Mouse (Mus musculus): ENCODE results near the gene Olfr1085. TPM values are rescaled to one million over a fixed set of nuclear protein-coding genes. Genes with fewer than 3 reads are reported as not detected.
"Not testable (repeated sequence)": the region's sequence is repeated elsewhere in the genome, so short reads cannot be mapped to it uniquely, and the experiment has no call there.

The Olfr1085 gene
- total RNA-seq (2014; rRNA removed) = not detected in 2 replicates
- not detected in 2 replicates for polyA plus RNA-seq (2015; fragmentation: Nextera tagmentation; extraction: Ambion mirVana)

GRCm38 (mm10) chr2:86661919-86662318 lies at the start of gene Olfr1085:
Olfr1085 (minus strand) TSS chr2:86662019.
- 24% methylated on average over 1 of the region's 1 CpGs for WGBS
- H3K9me3 ChIP-seq (ENCODE audit: low read length) = no peaks in the 10 kb centered on the region
- no peak for TF ChIP-seq CTCF (IDR thresholded peaks at IDR 0.05; ENCODE audit: low read depth)

GRCm38 (mm10) chr2:86698295-86698694 lies 36.5 kb upstream of the Olfr1085 start, which contains the start of gene Olfr1087:
Olfr1087 (minus strand) TSS chr2:86698395.
- H3K4me2 ChIP-seq (ENCODE audit: low read depth) = no peak within 1 kb of the TSS
- H3K4me1 ChIP-seq (ENCODE audit: insufficient read depth) = no peaks in the 10 kb centered on the region

More at GRCm38 (mm10) chr2:86661919-86662318, at the start of gene Olfr1085:
- Histone ChIP-seq H3K27ac (ENCODE audit: low read depth, low read length) (no peak within 1 kb of the TSS), H3K36me3 (ENCODE audit: insufficient read depth) (no peaks in the 10 kb centered on the region), H3K4me1 (ENCODE audit: insufficient read depth) (no peaks in the 10 kb centered on the region), H3K4me3 (ENCODE audit: low read depth, low read length) (no peak within 1 kb of the TSS), H3K9ac (no peak within 1 kb of the TSS), H3K4me2 (ENCODE audit: low read depth) (no peak within 1 kb of the TSS), H3K27me3 (ENCODE audit: insufficient read depth, low read length) (no peaks in the 10 kb centered on the region)
- no peak for DNase-seq
- ATAC-seq = no peak

GRCm38 (mm10) chr2:86679992-86680391 lies 18.2 kb upstream of the Olfr1085 start, which contains the start of gene Olfr1086:
Olfr1086 (minus strand) TSS chr2:86680092.
- no peak within 1 kb of the TSS for H3K27ac ChIP-seq (ENCODE audit: low read depth, low read length)
- 68% methylated on average over 2 of the region's 2 CpGs for WGBS
- H3K27me3 ChIP-seq (ENCODE audit: insufficient read depth, low read length) = no peaks in the 10 kb centered on the region
- H3K4me1 ChIP-seq (ENCODE audit: insufficient read depth) = no peaks in the 10 kb centered on the region
- H3K4me3 ChIP-seq (ENCODE audit: low read depth, low read length) = no peak within 1 kb of the TSS
- no peaks in the 10 kb centered on the region for H3K9me3 ChIP-seq (ENCODE audit: low read length)
- H3K4me2 ChIP-seq (ENCODE audit: low read depth) = no peak within 1 kb of the TSS
- ATAC-seq = no peak
- no peak for DNase-seq
- no peaks in the 10 kb centered on the region for H3K36me3 ChIP-seq (ENCODE audit: insufficient read depth)
- H3K9ac ChIP-seq = no peak within 1 kb of the TSS
- TF ChIP-seq CTCF (IDR thresholded peaks at IDR 0.05; ENCODE audit: low read depth) = no peak

More at GRCm38 (mm10) chr2:86698295-86698694, 36.5 kb upstream of the Olfr1085 start, which contains the start of gene Olfr1087:
- TF ChIP-seq CTCF (IDR thresholded peaks at IDR 0.05; ENCODE audit: low read depth) = no peak
- Histone ChIP-seq H3K27ac (ENCODE audit: low read depth, low read length) (no peak within 1 kb of the TSS), H3K9ac (no peak within 1 kb of the TSS), H3K9me3 (ENCODE audit: low read length) (no peaks in the 10 kb centered on the region), H3K4me3 (ENCODE audit: low read depth, low read length) (no peak within 1 kb of the TSS), H3K36me3 (ENCODE audit: insufficient read depth) (no peaks in the 10 kb centered on the region), H3K27me3 (ENCODE audit: insufficient read depth, low read length) (no peaks in the 10 kb centered on the region)
- ATAC-seq (no peak), DNase-seq (no peak)

- H3K4me3 ChIP-seq (ENCODE audit: low read depth, low read length); H3K9ac ChIP-seq; H3K9me3 ChIP-seq (ENCODE audit: low read length); H3K4me1 ChIP-seq (ENCODE audit: insufficient read depth); H3K36me3 ChIP-seq (ENCODE audit: insufficient read depth); H3K27ac ChIP-seq (ENCODE audit: low read depth, low read length); DNase-seq; H3K4me2 ChIP-seq (ENCODE audit: low read depth); ATAC-seq; H3K27me3 ChIP-seq (ENCODE audit: insufficient read depth, low read length): not testable (repeated sequence)
- WGBS = 88% methylated on average over 1 of the region's 1 CpGs
Observed at GRCm38 (mm10) chr2:86639625-86640024, 22.2 kb downstream of the Olfr1085 start, which contains the start of gene Olfr1084. Olfr1084 (minus strand) TSS chr2:86639725.

Other genes starting within 250 kb of the Olfr1085 start
- gene Olfr1061, start 248.0 kb downstream of the Olfr1085 start, total RNA-seq (2014; rRNA removed) = not detected in 2 replicates
- gene Olfr1061, start 248.0 kb downstream of the Olfr1085 start, polyA plus RNA-seq (2015; fragmentation: Nextera tagmentation; extraction: Ambion mirVana) = not detected in 2 replicates
- not detected in 2 replicates for gene Olfr1062, start 235.3 kb downstream of the Olfr1085 start, total RNA-seq (2014; rRNA removed)
- gene Olfr1062, start 235.3 kb downstream of the Olfr1085 start, polyA plus RNA-seq (2015; fragmentation: Nextera tagmentation; extraction: Ambion mirVana) = not detected in 2 replicates
- gene Olfr1065, start 211.4 kb downstream of the Olfr1085 start, total RNA-seq (2014; rRNA removed) = not detected in 2 replicates
- not detected in 2 replicates for gene Olfr1065, start 211.4 kb downstream of the Olfr1085 start, polyA plus RNA-seq (2015; fragmentation: Nextera tagmentation; extraction: Ambion mirVana)
- gene Olfr1066, start 205.8 kb downstream of the Olfr1085 start, total RNA-seq (2014; rRNA removed) = not detected in 2 replicates
- not detected in 2 replicates for gene Olfr1066, start 205.8 kb downstream of the Olfr1085 start, polyA plus RNA-seq (2015; fragmentation: Nextera tagmentation; extraction: Ambion mirVana)
- not detected in 2 replicates for gene Olfr228, start 174.6 kb downstream of the Olfr1085 start, total RNA-seq (2014; rRNA removed)
- gene Olfr228, start 174.6 kb downstream of the Olfr1085 start, polyA plus RNA-seq (2015; fragmentation: Nextera tagmentation; extraction: Ambion mirVana) = not detected in 2 replicates
- gene Olfr1076, start 153.6 kb downstream of the Olfr1085 start, total RNA-seq (2014; rRNA removed) = not detected in 2 replicates
- not detected in 2 replicates for gene Olfr1076, start 153.6 kb downstream of the Olfr1085 start, polyA plus RNA-seq (2015; fragmentation: Nextera tagmentation; extraction: Ambion mirVana)
- gene Olfr1079, start 119.5 kb downstream of the Olfr1085 start, total RNA-seq (2014; rRNA removed) = not detected in 2 replicates
- not detected in 2 replicates for gene Olfr1079, start 119.5 kb downstream of the Olfr1085 start, polyA plus RNA-seq (2015; fragmentation: Nextera tagmentation; extraction: Ambion mirVana)
- not detected in 2 replicates for gene Olfr1080, start 103.8 kb downstream of the Olfr1085 start, total RNA-seq (2014; rRNA removed)
- not detected in 2 replicates for gene Olfr1080, start 103.8 kb downstream of the Olfr1085 start, polyA plus RNA-seq (2015; fragmentation: Nextera tagmentation; extraction: Ambion mirVana)
- not detected in 2 replicates for gene Olfr1082, start 63.1 kb downstream of the Olfr1085 start, total RNA-seq (2014; rRNA removed)
- gene Olfr1082, start 63.1 kb downstream of the Olfr1085 start, polyA plus RNA-seq (2015; fragmentation: Nextera tagmentation; extraction: Ambion mirVana) = not detected in 2 replicates
- gene Olfr1084, start 22.3 kb downstream of the Olfr1085 start, total RNA-seq (2014; rRNA removed) = not detected in 2 replicates
- gene Olfr1084, start 22.3 kb downstream of the Olfr1085 start, polyA plus RNA-seq (2015; fragmentation: Nextera tagmentation; extraction: Ambion mirVana) = not detected in 2 replicates
- gene Olfr1086, start 18.1 kb upstream of the Olfr1085 start, total RNA-seq (2014; rRNA removed) = not detected in 2 replicates
- gene Olfr1086, start 18.1 kb upstream of the Olfr1085 start, polyA plus RNA-seq (2015; fragmentation: Nextera tagmentation; extraction: Ambion mirVana) = not detected in 2 replicates
- not detected in 2 replicates for gene Olfr1087, start 36.4 kb upstream of the Olfr1085 start, total RNA-seq (2014; rRNA removed)
- not detected in 2 replicates for gene Olfr1087, start 36.4 kb upstream of the Olfr1085 start, polyA plus RNA-seq (2015; fragmentation: Nextera tagmentation; extraction: Ambion mirVana)
- not detected in 2 replicates for gene Olfr1089, start 71.7 kb upstream of the Olfr1085 start, total RNA-seq (2014; rRNA removed)
- not detected in 2 replicates for gene Olfr1089, start 71.7 kb upstream of the Olfr1085 start, polyA plus RNA-seq (2015; fragmentation: Nextera tagmentation; extraction: Ambion mirVana)
- gene Olfr1090, start 97.0 kb upstream of the Olfr1085 start, total RNA-seq (2014; rRNA removed) = not detected in 2 replicates
- not detected in 2 replicates for gene Olfr1090, start 97.0 kb upstream of the Olfr1085 start, polyA plus RNA-seq (2015; fragmentation: Nextera tagmentation; extraction: Ambion mirVana)
- not detected in 2 replicates for gene Olfr1093, start 120.5 kb upstream of the Olfr1085 start, total RNA-seq (2014; rRNA removed)
- not detected in 2 replicates for gene Olfr1093, start 120.5 kb upstream of the Olfr1085 start, polyA plus RNA-seq (2015; fragmentation: Nextera tagmentation; extraction: Ambion mirVana)
- gene Olfr141, start 148.0 kb upstream of the Olfr1085 start, total RNA-seq (2014; rRNA removed) = not detected in 2 replicates
- gene Olfr141, start 148.0 kb upstream of the Olfr1085 start, polyA plus RNA-seq (2015; fragmentation: Nextera tagmentation; extraction: Ambion mirVana) = not detected in 2 replicates
- not detected in 2 replicates for gene Olfr1094, start 162.6 kb upstream of the Olfr1085 start, total RNA-seq (2014; rRNA removed)
- gene Olfr1094, start 162.6 kb upstream of the Olfr1085 start, polyA plus RNA-seq (2015; fragmentation: Nextera tagmentation; extraction: Ambion mirVana) = not detected in 2 replicates
- gene Olfr1095, start 189.7 kb upstream of the Olfr1085 start, total RNA-seq (2014; rRNA removed) = not detected in 2 replicates
- not detected in 2 replicates for gene Olfr1095, start 189.7 kb upstream of the Olfr1085 start, polyA plus RNA-seq (2015; fragmentation: Nextera tagmentation; extraction: Ambion mirVana)
- not detected in 2 replicates for gene Gm13723, start 212.8 kb upstream of the Olfr1085 start, total RNA-seq (2014; rRNA removed)
- gene Gm13723, start 212.8 kb upstream of the Olfr1085 start, polyA plus RNA-seq (2015; fragmentation: Nextera tagmentation; extraction: Ambion mirVana) = not detected in 2 replicates
- gene Olfr1097, start 230.2 kb upstream of the Olfr1085 start, total RNA-seq (2014; rRNA removed) = not detected in 2 replicates
- gene Olfr1097, start 230.2 kb upstream of the Olfr1085 start, polyA plus RNA-seq (2015; fragmentation: Nextera tagmentation; extraction: Ambion mirVana) = not detected in 2 replicates